Mouse (Mus musculus): Measurements from ENCODE around the gene Gprin2.
A peak's percentile ranks its signal among the peaks of the same experiment; 100 is the strongest.

Gene Gprin2

GRCm38 (mm10) chr14:34201231-34202035, at the start of gene Gprin2:
Gene Gprin2 (minus strand): TSS chr14:34201653.
- DNase-seq (ENCODE audit: low read depth, low spot score), result peak; percentile 22

DNA sequence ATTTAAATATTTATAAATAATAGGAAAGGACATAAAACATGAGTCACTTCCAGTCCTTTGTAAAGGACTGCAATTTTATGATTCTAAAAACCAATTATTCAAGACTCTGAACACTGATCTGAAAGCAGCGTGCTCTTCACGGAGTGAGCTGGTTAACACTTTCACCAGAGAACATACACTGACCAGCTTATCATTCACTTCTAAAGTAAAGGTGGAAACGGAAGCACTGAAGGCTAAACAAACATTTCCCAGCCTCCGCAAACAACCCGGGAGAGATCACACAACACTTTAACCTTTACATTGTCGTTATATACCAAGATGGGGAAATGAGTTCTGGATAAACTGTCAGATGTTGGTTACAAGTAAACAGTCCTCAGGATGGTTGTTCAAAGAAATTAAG, 39.2 kb upstream of the Gprin2 start:
- DNase-seq (ENCODE audit: low read depth, low spot score), result no peak

DNA sequence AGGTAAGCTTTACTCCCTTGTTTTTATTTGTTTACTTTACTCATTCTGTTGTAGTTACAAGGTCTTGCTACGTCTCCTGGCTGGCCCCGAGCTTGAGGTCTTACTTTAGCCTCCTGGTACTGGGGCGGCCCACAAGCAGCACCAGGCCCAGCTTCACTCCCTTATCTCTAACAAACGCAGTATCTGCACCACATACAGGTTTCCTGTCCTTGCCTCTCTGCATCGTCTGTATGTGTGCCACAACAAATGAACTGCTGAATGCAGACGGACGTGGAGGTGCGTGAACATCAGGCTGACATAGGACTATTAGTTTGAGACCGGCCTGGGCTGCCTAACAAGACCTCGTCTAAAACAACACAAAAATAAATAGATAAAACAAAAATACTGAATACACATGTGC, 38.8 kb upstream of the Gprin2 start:
- no peak for DNase-seq (ENCODE audit: low read depth, low spot score)

DNA sequence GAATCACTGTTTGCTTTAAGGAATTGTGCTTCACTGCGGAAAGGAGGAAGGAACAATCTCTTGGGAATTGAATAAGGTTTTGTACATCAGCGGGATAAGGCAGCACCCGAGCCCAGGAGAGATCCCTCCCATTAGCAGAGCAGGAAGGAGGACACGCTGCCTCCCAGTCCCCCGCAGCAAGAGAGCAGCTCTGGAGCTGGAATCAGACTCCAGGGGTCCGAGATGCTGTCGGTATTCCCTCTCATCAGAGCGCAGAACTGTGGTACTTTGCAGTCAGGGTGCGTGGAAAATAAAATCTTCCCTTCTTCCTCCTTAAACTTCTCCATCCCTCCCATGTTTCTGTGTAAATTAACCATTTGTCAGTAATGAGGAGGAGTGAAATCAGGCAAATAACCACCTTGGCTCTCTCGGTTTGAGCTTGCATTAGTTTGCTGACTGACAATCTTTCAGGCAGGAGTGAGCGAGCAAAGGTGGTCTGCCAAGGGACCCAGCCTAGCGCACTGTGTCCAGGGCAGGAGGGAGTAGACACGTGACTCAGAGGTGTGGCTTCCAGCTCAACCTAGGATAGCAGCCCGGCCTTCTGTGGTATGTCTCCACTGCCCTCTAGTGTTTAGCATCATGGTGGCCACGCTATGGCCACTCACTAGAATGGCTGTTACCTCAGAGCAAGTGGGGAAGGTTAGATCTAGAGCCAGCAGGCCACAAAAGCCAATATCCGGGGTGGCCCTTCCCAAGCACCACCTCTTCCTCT, 33.4 kb upstream of the Gprin2 start:
- DNase-seq (ENCODE audit: low read depth, low spot score), result peak; percentile 17

GRCm38 (mm10) chr14:34233846-34234245, 32.4 kb upstream of the Gprin2 start:
- no peak for DNase-seq (ENCODE audit: low read depth, low spot score)

- DNase-seq (ENCODE audit: low read depth, low spot score), result no peak
Observed at GRCm38 (mm10) chr14:34232866-34233680, 31.6 kb upstream of the Gprin2 start.

GRCm38 (mm10) chr14:34232340-34232739, 30.9 kb upstream of the Gprin2 start:
- no peak for DNase-seq (ENCODE audit: low read depth, low spot score)

DNA sequence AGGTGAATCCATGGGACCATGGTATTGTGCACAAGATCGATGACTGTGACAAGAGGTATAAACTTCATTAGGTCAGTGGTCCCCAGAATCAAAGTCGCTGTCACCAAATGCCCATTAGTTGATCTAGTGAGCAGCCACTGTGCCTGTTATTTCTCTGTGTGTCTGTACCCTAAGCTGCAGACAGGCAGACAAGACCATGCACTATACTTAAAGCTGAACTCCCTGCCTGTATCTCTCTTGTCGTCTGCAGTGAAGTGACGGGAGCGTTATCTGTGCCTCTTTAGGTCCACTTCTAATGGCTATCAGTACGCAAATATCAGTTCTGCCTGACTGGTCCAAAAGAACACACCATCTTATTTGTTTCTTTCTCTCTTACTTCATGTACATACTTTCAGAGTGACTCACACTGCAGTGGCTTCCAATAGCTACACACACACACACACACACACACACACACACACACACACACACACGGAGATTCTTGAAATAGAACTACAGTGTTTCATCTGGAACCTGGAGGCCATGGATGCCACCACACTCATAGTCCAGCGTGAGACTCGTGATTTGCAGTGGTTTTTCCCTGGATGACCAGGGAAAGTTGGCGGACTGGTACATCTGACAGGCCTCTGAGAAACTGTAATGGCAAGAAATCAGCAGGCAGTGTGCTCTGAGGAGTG, 27.5 kb upstream of the Gprin2 start:
- DNase-seq (ENCODE audit: low read depth, low spot score), result no peak

- no peak for DNase-seq (ENCODE audit: low read depth, low spot score)
Observed at GRCm38 (mm10) chr14:34227981-34228380, 26.5 kb upstream of the Gprin2 start.

DNA sequence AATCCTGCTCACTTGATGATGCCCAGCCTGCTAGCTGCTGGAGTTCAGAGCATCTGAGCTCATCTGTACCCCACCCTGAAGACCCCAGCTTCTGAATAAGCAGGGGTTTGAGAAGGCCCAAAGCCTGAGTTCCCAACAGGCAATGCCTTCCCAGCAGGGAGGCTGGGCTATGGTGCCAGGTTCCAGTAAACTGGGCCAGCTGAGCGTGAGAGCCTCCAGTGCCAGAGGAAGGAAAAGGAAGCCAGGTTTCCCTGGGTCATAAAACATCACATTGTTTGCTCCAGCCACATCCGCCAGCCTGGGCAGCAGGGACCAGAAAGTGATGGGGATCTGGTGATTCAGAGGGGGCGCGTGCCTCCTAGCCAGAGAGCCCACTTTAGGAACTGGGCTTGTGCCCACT, 25.1 kb upstream of the Gprin2 start:
- DNase-seq (ENCODE audit: low read depth, low spot score), result no peak

DNA sequence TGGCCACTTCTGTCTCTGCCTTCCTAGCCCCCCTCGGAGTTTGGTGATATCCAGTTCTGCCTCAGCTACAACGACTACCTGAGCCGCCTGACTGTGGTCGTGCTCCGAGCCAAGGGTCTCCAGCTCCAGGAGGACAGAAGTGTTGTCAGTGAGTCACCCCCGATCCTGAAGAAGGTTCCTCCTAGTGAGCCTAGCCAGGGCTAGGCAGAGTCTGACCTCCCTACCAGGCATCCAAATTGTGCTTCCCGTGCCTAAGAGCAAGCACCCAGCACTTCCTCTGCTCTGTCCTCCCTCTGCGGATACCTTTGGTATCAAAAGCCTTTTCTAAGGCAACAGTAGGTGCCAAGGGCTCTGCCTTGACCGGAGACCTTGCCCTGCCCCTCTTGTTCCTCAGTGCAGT, 24.5 kb upstream of the Gprin2 start:
- DNase-seq (ENCODE audit: low read depth, low spot score), result no peak

DNA sequence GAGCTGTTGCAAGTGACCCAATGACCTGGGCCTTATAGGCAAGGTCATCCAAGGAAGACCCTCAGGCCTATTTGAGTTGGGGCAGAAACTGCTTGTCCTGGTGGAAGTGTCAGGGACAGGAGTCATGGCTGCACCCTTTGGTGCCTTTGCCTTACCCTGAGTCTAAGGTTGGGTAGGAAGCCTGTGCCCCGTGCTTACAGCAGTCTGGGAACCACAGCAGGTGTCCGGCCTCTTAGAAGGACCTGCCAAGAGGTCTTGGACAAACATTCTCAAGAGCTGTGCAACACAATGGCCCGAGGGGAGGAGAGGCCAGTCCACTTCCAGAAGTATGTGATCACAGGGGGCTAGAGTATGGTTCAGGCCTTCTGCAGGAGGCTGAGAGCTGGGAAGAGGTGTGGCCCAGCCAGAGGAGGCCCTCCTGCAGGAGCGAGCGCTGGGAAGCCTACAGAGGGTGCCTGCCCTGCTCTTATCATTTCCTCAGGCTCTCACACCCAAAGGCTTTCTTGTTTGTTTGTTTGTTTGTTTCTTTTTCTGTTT, 22.0 kb upstream of the Gprin2 start:
- DNase-seq (ENCODE audit: low read depth, low spot score), result no peak

DNA sequence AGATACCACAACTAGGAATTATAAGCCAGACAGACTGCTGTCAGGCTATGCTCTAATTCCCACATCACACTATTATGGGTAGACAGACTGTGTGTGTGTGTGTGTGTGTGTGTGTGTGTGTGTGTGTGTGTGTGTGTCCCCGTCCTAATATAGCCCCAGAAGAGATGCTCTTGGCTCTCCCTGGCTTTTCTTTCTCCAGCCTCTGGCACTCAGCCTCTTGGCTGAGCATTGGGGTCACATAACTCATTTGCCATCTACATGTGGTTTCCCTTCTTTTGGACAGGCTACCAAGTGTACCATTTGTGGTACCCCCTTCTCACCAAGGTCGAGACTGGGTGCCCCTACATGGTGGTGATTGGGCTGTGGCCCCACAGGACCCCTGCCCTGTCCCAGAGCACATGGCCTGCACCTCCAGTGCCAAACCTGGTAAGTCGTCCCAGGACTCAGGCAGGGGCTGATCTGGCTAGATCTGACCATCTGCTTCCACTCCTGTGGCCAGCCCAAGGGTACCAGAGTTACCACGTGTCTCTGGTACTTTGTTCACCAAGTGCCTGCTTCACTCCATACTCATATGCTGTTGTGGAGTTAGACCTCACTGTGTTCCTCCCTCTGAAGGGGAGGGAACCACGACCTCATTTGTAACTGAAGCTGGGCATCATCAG, 20.1 kb upstream of the Gprin2 start:
- no peak for DNase-seq (ENCODE audit: low read depth, low spot score)

DNA sequence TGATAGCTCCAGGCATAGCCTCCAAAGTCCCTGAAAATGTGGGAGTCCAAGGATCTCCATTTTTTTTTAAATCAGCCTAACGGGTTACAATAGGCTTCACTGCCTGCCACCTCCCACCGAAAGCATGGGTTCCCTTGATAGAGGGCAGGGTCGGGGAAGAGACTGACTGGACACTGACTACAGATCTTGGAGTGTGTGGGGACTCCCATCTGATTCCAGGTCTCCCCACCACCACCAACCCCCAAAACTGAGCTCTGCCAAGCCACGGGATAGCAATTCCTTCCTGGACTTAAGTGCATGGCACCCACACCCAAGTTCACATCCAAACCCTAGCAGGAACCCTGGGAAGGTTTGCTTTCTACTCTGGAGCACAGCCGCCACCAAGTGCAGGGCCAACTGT, 19.0 kb upstream of the Gprin2 start:
- DNase-seq (ENCODE audit: low read depth, low spot score), result no peak

GRCm38 (mm10) chr14:34219786-34220198, 18.3 kb upstream of the Gprin2 start:
- DNase-seq (ENCODE audit: low read depth, low spot score), result no peak

GRCm38 (mm10) chr14:34219295-34219694, 17.8 kb upstream of the Gprin2 start, which contains the start of gene Syt15:
Gene Syt15 (plus strand): TSS chr14:34219595.
- DNase-seq (ENCODE audit: low read depth, low spot score), result no peak

GRCm38 (mm10) chr14:34215451-34216127, 14.1 kb upstream of the Gprin2 start:
- no peak for DNase-seq (ENCODE audit: low read depth, low spot score)

GRCm38 (mm10) chr14:34209942-34210341, 8.5 kb upstream of the Gprin2 start:
- no peak for DNase-seq (ENCODE audit: low read depth, low spot score)

GRCm38 (mm10) chr14:34209080-34209479, 7.6 kb upstream of the Gprin2 start:
- no peak for DNase-seq (ENCODE audit: low read depth, low spot score)

DNA sequence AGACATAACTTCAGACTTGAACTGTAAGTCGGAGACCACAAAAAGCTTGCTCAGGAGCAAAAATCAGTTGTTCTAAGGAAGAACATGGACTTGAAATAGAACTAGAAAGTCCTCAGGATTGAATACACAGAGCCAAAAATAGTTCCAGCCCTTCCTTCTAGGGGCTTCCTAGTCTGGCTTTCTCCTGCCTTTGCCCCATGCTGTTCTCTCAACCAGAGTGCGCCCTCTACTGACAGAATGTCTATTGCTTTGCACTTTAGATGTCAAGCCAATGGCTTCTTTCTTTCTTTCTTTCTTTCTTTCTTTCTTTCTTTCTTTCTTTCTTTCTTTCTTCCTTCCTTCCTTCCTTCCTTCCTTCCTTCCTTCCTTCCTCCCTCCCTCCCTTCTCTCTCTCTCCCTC, 7.2 kb upstream of the Gprin2 start:
- DNase-seq (ENCODE audit: low read depth, low spot score), result peak; percentile 40

Data from CD4-positive, CD25-positive, alpha-beta regulatory T cell, adult 2 months (primary cell).